In genomic region chr19:24042387-24042786, GRCm38 (mm10) we compare ENCODE assay signal across 18 mouse cellular contexts.
"Had no signal": no experiment of that assay in that cellular context is flagged by ENCODE, and none has a peak within 500 bp of the region (broad histone marks: within the 10 kb centered on the region; RNA-seq: fewer than 3 reads in every experiment).

No protein-coding gene starts in this region.

- ATAC-seq: liver, embryonic 12.5 days; midbrain, embryonic 16.5 days had no signal

- H3K9ac ChIP-seq: liver, embryonic 12.5 days; liver, embryonic 14.5 days; lung, embryonic 14.5 days; midbrain, embryonic 12.5 days; neural tube, embryonic 13.5 days; neural tube, embryonic 15.5 days; stomach, embryonic 15.5 days had no signal

- H3K36me3 ChIP-seq: liver, embryonic 12.5 days; midbrain, embryonic 10.5 days; midbrain, embryonic 12.5 days; neural tube, embryonic 13.5 days; neural tube, embryonic 15.5 days; stomach, embryonic 15.5 days had no signal

- H3K27ac ChIP-seq: liver, embryonic 12.5 days; liver, embryonic 14.5 days; midbrain, embryonic 10.5 days; midbrain, embryonic 12.5 days; neural tube, embryonic 13.5 days; neural tube, embryonic 15.5 days; stomach, embryonic 15.5 days; stomach, postnatal 0 days had no signal

- H3K4me2 ChIP-seq: liver, embryonic 12.5 days; lung, embryonic 14.5 days; midbrain, embryonic 12.5 days; neural tube, embryonic 13.5 days; neural tube, embryonic 15.5 days; stomach, embryonic 15.5 days had no signal

- H3K9me3 ChIP-seq: liver, embryonic 12.5 days; midbrain, embryonic 10.5 days; midbrain, embryonic 12.5 days; neural tube, embryonic 13.5 days; neural tube, embryonic 15.5 days; stomach, embryonic 15.5 days had no signal

- H3K4me3 ChIP-seq: liver, embryonic 12.5 days; midbrain, embryonic 10.5 days; midbrain, embryonic 12.5 days; myocyte; neural tube, embryonic 13.5 days; neural tube, embryonic 15.5 days; stomach, embryonic 15.5 days had no signal

- H3K4me1 ChIP-seq: liver, embryonic 12.5 days; midbrain, embryonic 10.5 days; midbrain, embryonic 12.5 days; neural tube, embryonic 13.5 days; neural tube, embryonic 15.5 days; stomach, embryonic 15.5 days had no signal

- H3K27me3 ChIP-seq: liver, embryonic 12.5 days; midbrain, embryonic 12.5 days; neural tube, embryonic 13.5 days; neural tube, embryonic 15.5 days; stomach, embryonic 15.5 days had no signal

- DNase-seq: lung, embryonic 14.5 days; midbrain, embryonic 14.5 days; retina, postnatal 1 day; right cerebral cortex, adult 18-20 months; right cerebral cortex, postnatal 25 days; thymus, adult 2 months; thymus, postnatal 25 days; thymus, postnatal 4 days had no signal
